Mouse (Mus musculus) heart, postnatal 25 days (tissue): ENCODE data around the gene Pbld1. TPM values are rescaled to one million over a fixed set of nuclear protein-coding genes. Genes with fewer than 3 reads are reported as not detected.

ENCODE experiments used
- DNase-seq: peaks from one replicate; pipeline ENCODE4 v3.0.0; 2022; ENCODE audit warnings: low spot score
- intact Hi-C: fragments of 180-260 bp; cut with DNase I; formaldehyde crosslinking; loops from one replicate; pipeline ENCODE4 v1.15.1; 2025
- total RNA-seq, 2 experiments: library from RNA; stranded (reverse); gene quantifications; 2 replicates each; pipeline ENCODE4 v1.2.3; 2021

Pbld1 gene
- total RNA-seq, 2 experiments from 2014 or later: 1.1 to 1.4 TPM

GRCm38 (mm10) chr10:63089103-63089757 is 29.3 kb downstream of the Pbld1 start:
- intact Hi-C loops: no loop called here
- no peak for DNase-seq

- intact Hi-C loops: no loop called here
- DNase-seq: no peak
These were observed 30.0 kb downstream of the Pbld1 start for GRCm38 (mm10) chr10:63089758-63090571.

GRCm38 (mm10) chr10:63091915-63092314 is 32.0 kb downstream of the Pbld1 start:
- no peak for DNase-seq
- intact Hi-C loops: no loop called here

- intact Hi-C loops: no loop called here
These were observed 32.9 kb downstream of the Pbld1 start for GRCm38 (mm10) chr10:63092616-63093550.

GRCm38 (mm10) chr10:63096757-63097156 is 36.8 kb downstream of the Pbld1 start:
- DNase-seq: no peak
- intact Hi-C loops: no loop called here

More at GRCm38 (mm10) chr10:63092616-63093550, 32.9 kb downstream of the Pbld1 start:
- no peak for DNase-seq

- intact Hi-C loops: no loop called here
- no peak for DNase-seq
These were observed 38.2 kb downstream of the Pbld1 start for GRCm38 (mm10) chr10:63098191-63098590.

- intact Hi-C loops: no loop called here
These were observed 39.6 kb downstream of the Pbld1 start, which contains the start of gene Atoh7 for GRCm38 (mm10) chr10:63099521-63099920. TSS of gene Atoh7 (plus strand) at chr10:63099651.

GRCm38 (mm10) chr10:63099941-63100562 is 40.1 kb downstream of the Pbld1 start:
- intact Hi-C loops: no loop called here
- no peak for DNase-seq

More at GRCm38 (mm10) chr10:63099521-63099920, 39.6 kb downstream of the Pbld1 start, which contains the start of gene Atoh7:
- no peak for DNase-seq

GRCm38 (mm10) chr10:63100657-63101056 is 40.7 kb downstream of the Pbld1 start:
- no peak for DNase-seq
- intact Hi-C loops: no loop called here

- intact Hi-C loops: loop anchor here (10.0 kb wide), 1 partner anchor 88 kb away; the partner anchor contains the start of genes Hnrnph3 and Pbld2
- DNase-seq: no peak
These were observed 53.2 kb downstream of the Pbld1 start for GRCm38 (mm10) chr10:63113027-63113604.

- no peak for DNase-seq
- intact Hi-C loops: loop anchor here (10.0 kb wide), 1 partner anchor 89 kb away; the partner anchor contains the start of genes Hnrnph3 and Pbld2
These were observed 53.9 kb downstream of the Pbld1 start for GRCm38 (mm10) chr10:63113716-63114360.

- intact Hi-C loops: loop anchor here (10.0 kb wide), 1 partner anchor 91 kb away; the partner anchor contains the start of genes Hnrnph3 and Pbld2
- no peak for DNase-seq
These were observed 55.9 kb downstream of the Pbld1 start for GRCm38 (mm10) chr10:63115881-63116280.

GRCm38 (mm10) chr10:63116376-63116775 is 56.4 kb downstream of the Pbld1 start:
- DNase-seq: no peak
- intact Hi-C loops: loop anchor here (10.0 kb wide), 1 partner anchor 92 kb away; the partner anchor contains the start of genes Hnrnph3 and Pbld2

- intact Hi-C loops: loop anchor here (10.0 kb wide), 1 partner anchor 93 kb away; the partner anchor contains the start of genes Hnrnph3 and Pbld2
- DNase-seq: no peak
These were observed 57.6 kb downstream of the Pbld1 start for GRCm38 (mm10) chr10:63117583-63117982.

GRCm38 (mm10) chr10:63119916-63120315 is 60.0 kb downstream of the Pbld1 start:
- DNase-seq: no peak
- intact Hi-C loops: loop anchor here (10.0 kb wide), 1 partner anchor 95 kb away; the partner anchor contains the start of genes Hnrnph3 and Pbld2

GRCm38 (mm10) chr10:63121961-63122360 is 62.0 kb downstream of the Pbld1 start:
- DNase-seq: no peak
- intact Hi-C loops: no loop called here

- intact Hi-C loops: no loop called here
- DNase-seq: no peak
These were observed 62.6 kb downstream of the Pbld1 start for GRCm38 (mm10) chr10:63122516-63122915.

GRCm38 (mm10) chr10:63123141-63123540 is 63.2 kb downstream of the Pbld1 start:
- intact Hi-C loops: no loop called here
- DNase-seq: no peak
